Comparison of ENCODE assay signal across 16 mouse cellular contexts in the genomic region with DNA sequence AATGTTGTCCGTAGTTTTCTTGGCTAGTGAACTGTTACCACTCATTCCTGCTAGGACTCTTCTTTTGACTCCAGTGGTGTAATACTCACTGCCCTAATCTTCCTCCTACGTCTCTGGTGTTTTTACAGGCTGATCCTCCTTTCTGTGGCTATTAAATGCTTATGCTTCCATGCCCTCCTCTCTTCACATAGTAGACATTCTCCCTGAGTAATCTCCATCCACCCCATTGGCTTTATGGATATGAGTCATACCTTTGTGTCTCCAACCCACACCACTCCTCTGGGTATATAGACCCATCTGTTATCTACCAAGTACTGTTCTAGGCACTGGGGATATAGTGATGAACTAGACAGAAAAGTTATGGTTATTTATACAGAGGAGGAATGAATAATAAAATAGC. TPM values are rescaled to one million over a fixed set of nuclear protein-coding genes. Genes with fewer than 3 reads are reported as not detected.
"Had no signal": no experiment of that assay in that cellular context is flagged by ENCODE, and none has a peak within 500 bp of the region (broad histone marks: within the 10 kb centered on the region; RNA-seq: fewer than 3 reads in every experiment).

No protein-coding gene starts in this region.

- H3K9me3 ChIP-seq: limb, embryonic 12.5 days; liver, embryonic 13.5 days; lung, embryonic 15.5 days; midbrain, embryonic 13.5 days; neural tube, embryonic 15.5 days had no signal

- H3K27ac ChIP-seq: left cerebral cortex, adult 2 months; limb, embryonic 12.5 days; liver, embryonic 13.5 days; lung, embryonic 15.5 days; midbrain, embryonic 13.5 days; neural tube, embryonic 15.5 days had no signal

- H3K4me3 ChIP-seq: left cerebral cortex, adult 2 months; limb, embryonic 12.5 days; liver, embryonic 13.5 days; lung, embryonic 15.5 days; midbrain, embryonic 13.5 days; neural tube, embryonic 15.5 days had no signal

- H3K4me2 ChIP-seq: limb, embryonic 12.5 days; liver, embryonic 13.5 days; lung, embryonic 15.5 days; midbrain, embryonic 13.5 days; neural tube, embryonic 15.5 days had no signal

- H3K9ac ChIP-seq: limb, embryonic 12.5 days; liver, embryonic 13.5 days; liver, postnatal 0 days; lung, embryonic 15.5 days; midbrain, embryonic 13.5 days; neural tube, embryonic 15.5 days had no signal

- ATAC-seq: liver, postnatal 0 days; midbrain, embryonic 13.5 days had no signal

- H3K36me3 ChIP-seq: liver, embryonic 13.5 days; lung, embryonic 15.5 days; neural tube, embryonic 15.5 days had no signal

- DNase-seq: kidney, adult 8-10 months; kidney, postnatal 36 days; liver; liver, embryonic 13.5 days; liver, postnatal 0 days; lung, postnatal 14 days; right cerebral cortex, postnatal 4 days; spleen, adult 18-20 months; thymus, adult 18-20 months; thymus, postnatal 14 days had no signal

- H3K27me3 ChIP-seq: limb, embryonic 12.5 days; liver, embryonic 13.5 days; lung, embryonic 15.5 days; midbrain, embryonic 13.5 days; neural tube, embryonic 15.5 days had no signal

RNA-seq across cellular contexts. Expression of a gene that starts 56.1 kb away (rescaled TPM):
- total RNA-seq: megakaryocyte-erythroid progenitor cell, adult 5-6 weeks had no signal
- polyA plus RNA-seq: liver, embryonic 13.5 days had no signal
